Mouse (Mus musculus) heart, embryonic 15.5 days (tissue): ENCODE data around the gene Surf4. TPM values are rescaled to one million over a fixed set of nuclear protein-coding genes. Genes with fewer than 3 reads are reported as not detected.

ENCODE experiments used
- ATAC-seq: fragments of 200-750 bp; cut with Nextera tagmentation; replicated peaks from 2 replicates; pipeline ENCODE4 v1.8.0; 2017; ENCODE audit warnings: low read depth, moderate TSS enrichment; ENCODE audit not compliant: insufficient number of reproducible peaks, insufficient read depth, low FRiP score
- H3K27ac ChIP-seq: fragments of 300-500 bp; sonication (generic); 2 replicates; pipeline ENCODE4 v1.5.1; 2015; ENCODE audit warnings: mild to moderate bottlenecking, inconsistent platforms
- H3K27me3 ChIP-seq: fragments of 300-500 bp; sonication (generic); 2 replicates; pipeline ENCODE4 v1.6.1; 2015; ENCODE audit warnings: inconsistent platforms
- H3K36me3 ChIP-seq: fragments of 300-500 bp; sonication (generic); 2 replicates; pipeline ENCODE4 v1.6.1; 2015; ENCODE audit warnings: mild to moderate bottlenecking, inconsistent platforms
- H3K4me1 ChIP-seq: fragments of 300-500 bp; sonication (generic); replicated peaks from 2 replicates; pipeline ENCODE4 v1.6.1; 2015; ENCODE audit warnings: inconsistent platforms
- H3K4me2 ChIP-seq: fragments of 300-500 bp; sonication (generic); 2 replicates; pipeline ENCODE4 v1.6.1; 2015; ENCODE audit warnings: inconsistent platforms, mild to moderate bottlenecking, moderate library complexity
- H3K4me3 ChIP-seq: fragments of 300-500 bp; sonication (generic); 2 replicates; pipeline ENCODE4 v1.5.1; 2015; ENCODE audit warnings: mild to moderate bottlenecking, inconsistent platforms
- H3K9ac ChIP-seq: fragments of 300-500 bp; sonication (generic); 2 replicates; pipeline ENCODE4 v1.6.1; 2015; ENCODE audit warnings: mild to moderate bottlenecking, inconsistent platforms
- H3K9me3 ChIP-seq: fragments of 300-500 bp; sonication (generic); replicated peaks from 2 replicates; pipeline ENCODE4 v1.6.1; 2016; ENCODE audit warnings: inconsistent platforms
- WGBS: fragments of 180-500 bp; shearing (Covaris S2); methylation state at CpG from one replicate; pipeline ENCODE4 v1.1.7; 2015; ENCODE audit warnings: mixed read lengths; 5-methylcytosine and 5-hydroxymethylcytosine counted together
- polyA plus RNA-seq: library from polyadenylated mRNA; unstranded; fragments of >200 nt; fragmentation: Nextera tagmentation; extraction: Ambion mirVana; gene quantifications from 2 replicates; pipeline ENCODE4 v1.2.1, GENCODE M21; 2015

Surf4 gene
- 157 and 192 TPM in 2 replicates for polyA plus RNA-seq

GRCm38 (mm10) chr2:26933304-26934055 lies at the start of gene Surf4, which contains the start of gene Stkld1:
Gene Surf4, minus strand, starts transcription at chr2:26933928.
Gene Stkld1, plus strand, starts transcription at chr2:26934047.
- peaks cover 40% of the 10 kb centered on the region for H3K4me1 ChIP-seq
- H3K9ac ChIP-seq: peak within 1 kb of the TSS; percentile 98
- H3K27ac ChIP-seq: peak within 1 kb of the TSS; percentile 94
- H3K9me3 ChIP-seq: no peaks in the 10 kb centered on the region
- WGBS: under 1% methylated on average over 45 of the region's 70 CpGs
- H3K36me3 ChIP-seq: peaks cover 11% of the 10 kb centered on the region
- H3K27me3 ChIP-seq: no peaks in the 10 kb centered on the region
- peak within 1 kb of the TSS; percentile 69 for H3K4me2 ChIP-seq
- peak within 1 kb of the TSS; percentile 97 for H3K4me3 ChIP-seq
- ATAC-seq: peak; percentile 96

DNA sequence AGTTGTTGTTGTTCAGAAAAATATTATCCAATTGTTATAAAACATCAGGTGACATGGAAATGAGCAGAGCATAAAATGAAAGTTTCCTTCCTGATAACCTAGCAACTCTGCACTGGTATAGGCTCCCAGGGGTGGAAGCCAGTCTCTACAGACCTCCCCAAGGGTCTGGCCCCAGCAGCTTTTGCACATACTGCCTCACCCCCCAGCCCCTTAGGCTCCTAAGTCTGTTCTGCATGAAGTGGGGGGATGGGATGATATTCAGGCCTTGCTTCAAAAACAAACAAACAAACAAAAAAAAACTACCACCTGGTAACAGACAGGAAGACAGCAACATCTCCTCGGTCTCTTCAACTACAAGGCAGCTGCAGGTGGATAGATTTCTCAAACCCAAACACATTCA lies 46.6 kb upstream of the Surf4 start:
- H3K36me3 ChIP-seq: no peaks in the 10 kb centered on the region
- H3K27ac ChIP-seq: no peak overlapping the region
- no peak for ATAC-seq
- no peak overlapping the region for H3K4me2 ChIP-seq
- H3K9ac ChIP-seq: no peak overlapping the region
- no peaks in the 10 kb centered on the region for H3K4me1 ChIP-seq
- peaks cover 4% of the 10 kb centered on the region; the same call in 1 of the 2 replicates for H3K27me3 ChIP-seq
- WGBS: 69% methylated on average over 1 of the region's 1 CpGs
- H3K4me3 ChIP-seq: no peak overlapping the region
- H3K9me3 ChIP-seq: no peaks in the 10 kb centered on the region

DNA sequence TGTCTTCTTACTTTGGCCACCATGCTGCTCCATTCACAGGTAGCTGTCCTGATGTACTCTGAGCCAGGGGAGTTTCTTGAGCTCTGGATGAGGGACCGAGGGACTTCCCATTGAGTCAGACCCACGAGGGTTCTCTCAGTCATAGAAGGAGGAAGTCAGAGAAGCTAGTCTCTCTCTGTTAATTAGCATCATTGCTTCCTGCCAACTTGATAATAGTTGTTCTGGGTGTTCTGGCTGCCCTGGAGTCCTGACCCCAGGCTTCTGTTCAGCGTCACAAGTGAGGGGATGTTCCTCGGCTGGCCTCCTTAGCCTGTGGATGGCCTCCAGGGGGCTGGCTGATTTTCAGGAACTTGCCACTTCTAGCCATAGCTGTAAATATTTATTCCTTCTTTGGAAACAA lies 40.2 kb upstream of the Surf4 start:
- H3K9ac ChIP-seq: no peak overlapping the region
- no peaks in the 10 kb centered on the region for H3K36me3 ChIP-seq
- no peaks in the 10 kb centered on the region for H3K4me1 ChIP-seq
- H3K27ac ChIP-seq: no peak overlapping the region
- no peak for ATAC-seq
- H3K4me2 ChIP-seq: no peak overlapping the region
- H3K4me3 ChIP-seq: no peak overlapping the region
- H3K9me3 ChIP-seq: no peaks in the 10 kb centered on the region
- H3K27me3 ChIP-seq: peaks cover 9% of the 10 kb centered on the region; the same call in 1 of the 2 replicates
- 26% methylated on average over 4 of the region's 4 CpGs for WGBS

DNA sequence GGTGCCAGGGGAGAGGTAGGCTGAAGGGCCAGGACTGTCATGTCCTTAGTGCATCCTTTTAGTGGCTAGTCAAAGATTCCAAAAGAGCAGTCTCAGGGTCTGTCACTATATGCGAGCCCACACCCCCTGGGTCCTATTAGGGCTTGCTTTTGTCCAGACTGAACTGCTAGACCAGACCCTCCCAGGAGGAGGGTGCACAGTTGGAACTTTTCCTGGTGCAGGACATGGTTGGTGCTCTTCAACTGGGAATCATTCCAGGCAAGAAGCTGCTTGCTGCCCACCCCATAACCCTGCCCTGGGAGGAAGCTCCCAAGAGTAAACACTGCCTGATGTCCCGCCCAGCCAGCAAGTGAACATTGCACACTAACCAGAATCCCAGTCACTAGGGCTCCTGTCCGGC lies 39.4 kb upstream of the Surf4 start, which contains the start of gene Adamts13:
Gene Adamts13 (plus strand): TSS at position 301 of the 400 bp plus-strand sequence.
- no peaks in the 10 kb centered on the region for H3K36me3 ChIP-seq
- no peaks in the 10 kb centered on the region for H3K4me1 ChIP-seq
- H3K27me3 ChIP-seq: peaks cover 9% of the 10 kb centered on the region; the same call in 1 of the 2 replicates
- H3K27ac ChIP-seq: no peak within 1 kb of the TSS
- H3K4me3 ChIP-seq: no peak within 1 kb of the TSS
- no peak within 1 kb of the TSS for H3K4me2 ChIP-seq
- ATAC-seq: no peak
- no peak within 1 kb of the TSS for H3K9ac ChIP-seq
- H3K9me3 ChIP-seq: no peaks in the 10 kb centered on the region
- WGBS: 70% methylated on average over 3 of the region's 3 CpGs

DNA sequence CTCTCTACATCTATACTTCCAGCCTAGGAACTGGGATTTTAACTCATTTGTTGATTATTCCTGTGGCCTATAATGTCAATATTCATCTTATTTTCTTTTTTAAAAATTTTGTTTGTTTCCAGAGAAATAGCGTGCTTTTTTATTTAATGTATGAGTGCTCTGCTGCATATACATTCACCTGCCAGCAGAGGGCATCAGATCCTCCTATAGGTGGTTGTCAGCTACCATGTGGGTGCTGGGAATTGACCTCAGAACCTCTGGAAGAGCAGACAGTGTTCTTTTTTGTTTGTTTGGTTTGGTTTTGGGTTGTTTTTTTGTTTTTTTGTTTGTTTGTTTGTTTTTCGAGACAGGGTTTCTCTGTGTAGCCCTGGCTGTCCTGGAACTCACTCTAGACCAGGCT lies 33.5 kb upstream of the Surf4 start:
- H3K9ac ChIP-seq: no peak overlapping the region
- no peak overlapping the region for H3K27ac ChIP-seq
- H3K9me3 ChIP-seq: no peaks in the 10 kb centered on the region
- H3K27me3 ChIP-seq: no peaks in the 10 kb centered on the region
- H3K36me3 ChIP-seq: no peaks in the 10 kb centered on the region
- peaks cover 15% of the 10 kb centered on the region for H3K4me1 ChIP-seq
- H3K4me3 ChIP-seq: no peak overlapping the region
- no peak for ATAC-seq
- no peak overlapping the region for H3K4me2 ChIP-seq
- 73% methylated on average over 2 of the region's 2 CpGs for WGBS

GRCm38 (mm10) chr2:26964724-26965370 lies 31.1 kb upstream of the Surf4 start:
- H3K4me2 ChIP-seq: peak overlapping the region; percentile 73
- H3K36me3 ChIP-seq: peaks cover 14% of the 10 kb centered on the region; the same call in 1 of the 2 replicates
- H3K27me3 ChIP-seq: no peaks in the 10 kb centered on the region
- H3K9ac ChIP-seq: peak overlapping the region; percentile 84
- ATAC-seq: no peak
- WGBS: 17% methylated on average over 14 of the region's 14 CpGs
- H3K27ac ChIP-seq: peak overlapping the region; percentile 99
- peaks cover 24% of the 10 kb centered on the region for H3K4me1 ChIP-seq
- H3K9me3 ChIP-seq: no peaks in the 10 kb centered on the region
- peak overlapping the region; percentile 82 for H3K4me3 ChIP-seq

DNA sequence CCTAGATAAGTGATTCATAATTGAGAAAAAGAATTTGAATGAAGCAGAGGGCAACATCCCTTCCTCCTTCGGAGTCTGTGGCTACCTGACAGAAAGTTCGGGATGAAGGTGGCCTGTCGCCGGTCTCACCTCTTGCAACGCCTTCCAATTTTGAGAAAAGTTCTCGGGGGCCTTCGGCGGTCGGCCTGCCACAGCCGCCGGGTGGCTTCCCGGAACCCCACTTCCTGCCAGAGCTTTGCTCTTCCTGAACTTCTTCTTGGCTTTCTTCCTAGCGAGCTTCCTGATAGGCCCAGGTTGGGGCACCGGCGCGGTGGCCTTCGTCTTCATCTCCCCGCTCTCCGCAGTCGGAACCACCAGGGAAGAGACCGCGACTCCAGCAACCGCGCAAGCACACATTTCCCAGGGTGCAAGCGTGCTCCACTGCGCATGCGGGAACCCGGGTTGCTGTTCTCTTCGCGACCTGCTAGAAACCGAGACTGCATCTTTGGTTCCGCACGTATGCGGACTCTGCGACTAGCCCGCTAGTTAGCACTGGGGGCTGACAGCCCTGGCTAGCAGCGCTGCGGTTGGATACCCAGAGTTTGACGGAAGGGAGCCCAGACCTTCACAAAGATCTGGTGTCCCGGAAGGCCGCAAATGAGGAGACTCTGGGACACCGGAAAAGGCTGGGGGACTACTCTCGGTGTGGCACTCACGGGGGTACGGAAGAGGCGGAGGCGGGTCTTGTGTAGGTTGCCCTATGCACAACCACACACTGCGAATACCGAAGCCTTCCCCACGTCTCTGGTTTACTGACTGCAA lies 30.4 kb upstream of the Surf4 start, which contains the start of gene Rexo4:
Gene Rexo4 (minus strand): TSS at position 464 of the 801 bp plus-strand sequence.
- H3K9me3 ChIP-seq: no peaks in the 10 kb centered on the region
- H3K4me1 ChIP-seq: peaks cover 24% of the 10 kb centered on the region
- under 1% methylated on average over 50 of the region's 50 CpGs for WGBS
- H3K27ac ChIP-seq: peak within 1 kb of the TSS; percentile 99
- peak within 1 kb of the TSS; percentile 82 for H3K4me3 ChIP-seq
- H3K9ac ChIP-seq: peak within 1 kb of the TSS; percentile 84
- ATAC-seq: peak; percentile 93
- H3K4me2 ChIP-seq: peak within 1 kb of the TSS; percentile 73
- peaks cover 17% of the 10 kb centered on the region; the same call in 1 of the 2 replicates for H3K36me3 ChIP-seq
- H3K27me3 ChIP-seq: no peaks in the 10 kb centered on the region

DNA sequence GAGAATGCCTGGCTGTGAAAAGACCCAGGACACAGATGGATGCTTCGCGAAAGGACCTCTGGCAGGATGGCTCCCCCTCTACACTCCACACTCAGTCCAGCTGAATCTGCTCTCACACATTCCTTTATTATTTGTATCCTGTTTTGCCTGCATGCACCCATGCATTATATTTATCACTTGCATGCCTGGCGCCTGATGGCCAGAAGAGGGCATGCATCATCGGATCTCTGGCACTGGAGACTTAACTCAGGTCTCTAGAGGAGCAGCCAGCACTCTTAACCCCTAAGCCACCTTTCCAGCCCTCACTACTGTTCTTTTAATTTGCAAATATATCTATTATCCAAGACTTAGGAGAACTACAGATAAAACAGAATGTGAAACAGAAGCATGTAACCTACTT lies 27.0 kb upstream of the Surf4 start:
- no peak for ATAC-seq
- H3K9ac ChIP-seq: no peak overlapping the region
- 69% methylated on average over 4 of the region's 4 CpGs for WGBS
- H3K9me3 ChIP-seq: no peaks in the 10 kb centered on the region
- H3K4me1 ChIP-seq: peaks cover 24% of the 10 kb centered on the region
- H3K4me3 ChIP-seq: no peak overlapping the region
- H3K36me3 ChIP-seq: peaks cover 49% of the 10 kb centered on the region
- H3K4me2 ChIP-seq: no peak overlapping the region
- no peaks in the 10 kb centered on the region for H3K27me3 ChIP-seq
- H3K27ac ChIP-seq: no peak overlapping the region

- Histone ChIP-seq H3K36me3 (peaks cover 79% of the 10 kb centered on the region), H3K4me2 (no peak overlapping the region), H3K4me1 (peaks cover 9% of the 10 kb centered on the region), H3K9me3 (no peaks in the 10 kb centered on the region), H3K9ac (no peak overlapping the region), H3K27me3 (no peaks in the 10 kb centered on the region), H3K4me3 (no peak overlapping the region), H3K27ac (no peak overlapping the region)
- ATAC-seq: no peak
- WGBS: 93% methylated on average over 2 of the region's 2 CpGs
These were observed 23.7 kb upstream of the Surf4 start for GRCm38 (mm10) chr2:26957488-26957859.

GRCm38 (mm10) chr2:26956811-26957487 lies 23.2 kb upstream of the Surf4 start:
- whole genome bisulfite sequencing: 93% methylated on average over 12 of the region's 12 CpGs
- Histone ChIP-seq H3K27ac (no peak overlapping the region), H3K36me3 (peaks cover 81% of the 10 kb centered on the region), H3K27me3 (no peaks in the 10 kb centered on the region), H3K9ac (no peak overlapping the region), H3K4me3 (no peak overlapping the region), H3K4me1 (peaks cover 6% of the 10 kb centered on the region), H3K9me3 (no peaks in the 10 kb centered on the region), H3K4me2 (no peak overlapping the region)
- ATAC-seq: no peak
